Mouse (Mus musculus): ENCODE results near the gene Zdhhc14. TPM values are rescaled to one million over a fixed set of nuclear protein-coding genes. Genes with fewer than 3 reads are reported as not detected.
A peak's percentile ranks its signal among the peaks of the same experiment; 100 is the strongest.

The Zdhhc14 gene
- polyA plus RNA-seq, 1 experiment from 2014 or later, result 2.4 TPM

GRCm38 (mm10) chr17:5733400-5733799 is 241.0 kb downstream of the Zdhhc14 start:
- H3K9ac ChIP-seq, result no peak overlapping the region
- H3K4me1 ChIP-seq, result no peaks in the 10 kb centered on the region
- no peak for ATAC-seq
- peaks cover 9% of the 10 kb centered on the region; the same call in 1 of the 2 replicates for H3K27me3 ChIP-seq
- H3K9me3 ChIP-seq (replicated peaks), result no peaks in the 10 kb centered on the region
- H3K4me3 ChIP-seq, result no peak overlapping the region
- H3K27ac ChIP-seq, result no peak overlapping the region
- WGBS, result 31% methylated on average over 7 of the region's 7 CpGs
- no peaks in the 10 kb centered on the region for H3K36me3 ChIP-seq (ENCODE audit: poor library complexity, severe bottlenecking)
- H3K4me2 ChIP-seq, result no peak overlapping the region

- Histone ChIP-seq H3K4me3 (no peak overlapping the region), H3K9ac (no peak overlapping the region), H3K27ac (no peak overlapping the region), H3K4me2 (no peak overlapping the region), H3K36me3 (ENCODE audit: poor library complexity, severe bottlenecking) (no peaks in the 10 kb centered on the region), H3K9me3 (replicated peaks) (no peaks in the 10 kb centered on the region), H3K4me1 (peaks cover 6% of the 10 kb centered on the region), H3K27me3 (no peaks in the 10 kb centered on the region)
- WGBS, result 89% methylated on average over 6 of the region's 6 CpGs
- ATAC-seq, result no peak
Measured at GRCm38 (mm10) chr17:5741061-5741460, 248.7 kb downstream of the Zdhhc14 start.

- no peak overlapping the region for H3K4me3 ChIP-seq
- H3K27ac ChIP-seq, result no peak overlapping the region
- peaks cover 6% of the 10 kb centered on the region for H3K4me1 ChIP-seq
- 90% methylated on average over 5 of the region's 5 CpGs for WGBS
- H3K9ac ChIP-seq, result no peak overlapping the region
- no peaks in the 10 kb centered on the region for H3K36me3 ChIP-seq (ENCODE audit: poor library complexity, severe bottlenecking)
- ATAC-seq, result no peak
- no peaks in the 10 kb centered on the region for H3K27me3 ChIP-seq
- H3K9me3 ChIP-seq (replicated peaks), result no peaks in the 10 kb centered on the region
- no peak overlapping the region for H3K4me2 ChIP-seq
Measured at GRCm38 (mm10) chr17:5744016-5744415, 251.7 kb downstream of the Zdhhc14 start.

- 79% methylated on average over 3 of the region's 3 CpGs for WGBS
- Histone ChIP-seq H3K4me1 (peaks cover 6% of the 10 kb centered on the region), H3K4me2 (no peak overlapping the region), H3K9ac (no peak overlapping the region), H3K4me3 (no peak overlapping the region), H3K36me3 (ENCODE audit: poor library complexity, severe bottlenecking) (no peaks in the 10 kb centered on the region), H3K9me3 (replicated peaks) (no peaks in the 10 kb centered on the region), H3K27me3 (0 out of 2 replicates have a peak, but pooled peaks cover 6% of the 10 kb centered on the region), H3K27ac (no peak overlapping the region)
- ATAC-seq, result no peak
Measured at GRCm38 (mm10) chr17:5746378-5746777, 254.0 kb downstream of the Zdhhc14 start.

GRCm38 (mm10) chr17:5747539-5748500 is 255.5 kb downstream of the Zdhhc14 start:
- H3K9ac ChIP-seq, result no peak overlapping the region
- H3K4me3 ChIP-seq, result no peak overlapping the region
- 79% methylated on average over 16 of the region's 16 CpGs for WGBS
- ATAC-seq, result no peak
- H3K27me3 ChIP-seq, result 0 out of 2 replicates have a peak, but pooled peaks cover 6% of the 10 kb centered on the region
- H3K4me2 ChIP-seq, result no peak overlapping the region
- H3K36me3 ChIP-seq (ENCODE audit: poor library complexity, severe bottlenecking), result no peaks in the 10 kb centered on the region
- H3K9me3 ChIP-seq (replicated peaks), result no peaks in the 10 kb centered on the region
- peaks cover 12% of the 10 kb centered on the region for H3K4me1 ChIP-seq
- H3K27ac ChIP-seq, result no peak overlapping the region

GRCm38 (mm10) chr17:5748501-5748894 is 256.1 kb downstream of the Zdhhc14 start:
- Histone ChIP-seq H3K27me3 (0 out of 2 replicates have a peak, but pooled peaks cover 7% of the 10 kb centered on the region), H3K4me3 (no peak overlapping the region), H3K9ac (no peak overlapping the region), H3K4me2 (no peak overlapping the region), H3K36me3 (ENCODE audit: poor library complexity, severe bottlenecking) (no peaks in the 10 kb centered on the region), H3K27ac (no peak overlapping the region), H3K9me3 (replicated peaks) (no peaks in the 10 kb centered on the region), H3K4me1 (peaks cover 13% of the 10 kb centered on the region)
- ATAC-seq, result no peak
- 2% methylated on average over 4 of the region's 4 CpGs for WGBS

GRCm38 (mm10) chr17:5750278-5750677 is 257.9 kb downstream of the Zdhhc14 start:
- 0 out of 2 replicates have a peak, but pooled peaks cover 14% of the 10 kb centered on the region for H3K27me3 ChIP-seq
- no peak overlapping the region for H3K9ac ChIP-seq
- 82% methylated on average over 4 of the region's 4 CpGs for WGBS
- no peak overlapping the region for H3K4me2 ChIP-seq
- H3K27ac ChIP-seq, result no peak overlapping the region
- H3K4me3 ChIP-seq, result no peak overlapping the region
- H3K36me3 ChIP-seq (ENCODE audit: poor library complexity, severe bottlenecking), result no peaks in the 10 kb centered on the region
- peaks cover 8% of the 10 kb centered on the region for H3K4me1 ChIP-seq
- no peak for ATAC-seq
- H3K9me3 ChIP-seq (replicated peaks), result no peaks in the 10 kb centered on the region

GRCm38 (mm10) chr17:5751066-5751465 is 258.7 kb downstream of the Zdhhc14 start:
- H3K27me3 ChIP-seq, result 0 out of 2 replicates have a peak, but pooled peaks cover 14% of the 10 kb centered on the region
- no peak overlapping the region for H3K9ac ChIP-seq
- no peak overlapping the region for H3K27ac ChIP-seq
- no peaks in the 10 kb centered on the region for H3K36me3 ChIP-seq (ENCODE audit: poor library complexity, severe bottlenecking)
- H3K4me1 ChIP-seq, result peaks cover 8% of the 10 kb centered on the region
- no peak for ATAC-seq
- H3K9me3 ChIP-seq (replicated peaks), result no peaks in the 10 kb centered on the region
- no peak overlapping the region for H3K4me2 ChIP-seq
- H3K4me3 ChIP-seq, result no peak overlapping the region
- WGBS, result 79% methylated on average over 3 of the region's 3 CpGs

- H3K4me1 ChIP-seq, result peaks cover 8% of the 10 kb centered on the region
- peak overlapping the region; percentile 42 for H3K4me3 ChIP-seq
- no peaks in the 10 kb centered on the region for H3K9me3 ChIP-seq (replicated peaks)
- peak overlapping the region; percentile 62 for H3K9ac ChIP-seq
- ATAC-seq, result peak; percentile 23
- H3K36me3 ChIP-seq (ENCODE audit: poor library complexity, severe bottlenecking), result no peaks in the 10 kb centered on the region
- H3K27me3 ChIP-seq, result 0 out of 2 replicates have a peak, but pooled peaks cover 14% of the 10 kb centered on the region
- peak overlapping the region; percentile 72 for H3K4me2 ChIP-seq
- H3K27ac ChIP-seq, result no peak overlapping the region
- 24% methylated on average over 2 of the region's 2 CpGs for WGBS
Measured at GRCm38 (mm10) chr17:5752322-5752715, 260.0 kb downstream of the Zdhhc14 start.

- H3K27ac ChIP-seq, result no peak overlapping the region
- ATAC-seq, result peak; percentile 79
- 7% methylated on average over 29 of the region's 29 CpGs for WGBS
Measured at GRCm38 (mm10) chr17:5752716-5753585, 260.6 kb downstream of the Zdhhc14 start.

GRCm38 (mm10) chr17:5755489-5755888 is 263.1 kb downstream of the Zdhhc14 start:
- H3K9ac ChIP-seq, result no peak overlapping the region
- no peak for ATAC-seq
- H3K9me3 ChIP-seq (replicated peaks), result no peaks in the 10 kb centered on the region
- no peak overlapping the region for H3K27ac ChIP-seq
- H3K27me3 ChIP-seq, result 0 out of 2 replicates have a peak, but pooled peaks cover 14% of the 10 kb centered on the region
- peaks cover 8% of the 10 kb centered on the region for H3K4me1 ChIP-seq
- no peak overlapping the region for H3K4me3 ChIP-seq
- H3K4me2 ChIP-seq, result no peak overlapping the region
- WGBS, result 87% methylated on average over 7 of the region's 7 CpGs
- no peaks in the 10 kb centered on the region for H3K36me3 ChIP-seq (ENCODE audit: poor library complexity, severe bottlenecking)

More at GRCm38 (mm10) chr17:5752716-5753585, 260.6 kb downstream of the Zdhhc14 start:
- peak overlapping the region; percentile 72 for H3K4me2 ChIP-seq
- 0 out of 2 replicates have a peak, but pooled peaks cover 14% of the 10 kb centered on the region for H3K27me3 ChIP-seq
- H3K36me3 ChIP-seq (ENCODE audit: poor library complexity, severe bottlenecking), result no peaks in the 10 kb centered on the region
- no peaks in the 10 kb centered on the region for H3K9me3 ChIP-seq (replicated peaks)
- H3K9ac ChIP-seq, result peak overlapping the region; percentile 62
- H3K4me1 ChIP-seq, result peaks cover 8% of the 10 kb centered on the region
- H3K4me3 ChIP-seq, result peak overlapping the region; percentile 42

Measured in forebrain, embryonic 13.5 days (tissue).